Mouse (Mus musculus): Measurements from ENCODE around the gene Ubl7. TPM values are rescaled to one million over a fixed set of nuclear protein-coding genes. Genes with fewer than 3 reads are reported as not detected.

Ubl7 gene
- polyA plus RNA-seq, 1 experiment from 2014 or later: 124 TPM

GRCm38 (mm10) chr9:57974221-57974620 is 63.4 kb downstream of the Ubl7 start:
- ATAC-seq (ENCODE audit: insufficient read depth, low FRiP score, low TSS enrichment) (no peak), DNase-seq (ENCODE audit: low spot score) (no peak)
- H3K9ac ChIP-seq (ENCODE audit: low read length): no peak overlapping the region
- no peak overlapping the region for H3K4me2 ChIP-seq (ENCODE audit: low read depth)
- no peaks in the 10 kb centered on the region for H3K36me3 ChIP-seq (ENCODE audit: control insufficient read depth, insufficient read depth, low read length)
- H3K27ac ChIP-seq (ENCODE audit: low read depth, low read length): no peak overlapping the region
- WGBS: 68% methylated on average over 5 of the region's 5 CpGs
- no peaks in the 10 kb centered on the region for H3K4me1 ChIP-seq (ENCODE audit: control insufficient read depth, insufficient read depth, low read length)
- H3K9me3 ChIP-seq (ENCODE audit: control insufficient read depth, low read length): no peaks in the 10 kb centered on the region
- no peak overlapping the region for H3K4me3 ChIP-seq (ENCODE audit: low read depth, low read length)
- no peaks in the 10 kb centered on the region for H3K27me3 ChIP-seq (ENCODE audit: control insufficient read depth, insufficient read depth, low read length)

GRCm38 (mm10) chr9:57975200-57975821 is 64.5 kb downstream of the Ubl7 start:
- Histone ChIP-seq H3K9ac (ENCODE audit: low read length) (no peak overlapping the region), H3K4me1 (ENCODE audit: control insufficient read depth, insufficient read depth, low read length) (no peaks in the 10 kb centered on the region), H3K4me3 (ENCODE audit: low read depth, low read length) (no peak overlapping the region), H3K27ac (ENCODE audit: low read depth, low read length) (no peak overlapping the region), H3K27me3 (ENCODE audit: control insufficient read depth, insufficient read depth, low read length) (no peaks in the 10 kb centered on the region), H3K36me3 (ENCODE audit: control insufficient read depth, insufficient read depth, low read length) (no peaks in the 10 kb centered on the region), H3K4me2 (ENCODE audit: low read depth) (no peak overlapping the region), H3K9me3 (ENCODE audit: control insufficient read depth, low read length) (no peaks in the 10 kb centered on the region)
- DNase-seq (ENCODE audit: low spot score) (no peak), ATAC-seq (ENCODE audit: insufficient read depth, low FRiP score, low TSS enrichment) (no peak)
- 88% methylated on average over 5 of the region's 5 CpGs for WGBS

- ATAC-seq (ENCODE audit: insufficient read depth, low FRiP score, low TSS enrichment) (no peak), DNase-seq (ENCODE audit: low spot score) (no peak)
- Histone ChIP-seq H3K4me3 (ENCODE audit: low read depth, low read length) (no peak overlapping the region), H3K36me3 (ENCODE audit: control insufficient read depth, insufficient read depth, low read length) (no peaks in the 10 kb centered on the region), H3K4me1 (ENCODE audit: control insufficient read depth, insufficient read depth, low read length) (no peaks in the 10 kb centered on the region), H3K9ac (ENCODE audit: low read length) (no peak overlapping the region), H3K27ac (ENCODE audit: low read depth, low read length) (no peak overlapping the region), H3K27me3 (ENCODE audit: control insufficient read depth, insufficient read depth, low read length) (no peaks in the 10 kb centered on the region), H3K9me3 (ENCODE audit: control insufficient read depth, low read length) (no peaks in the 10 kb centered on the region), H3K4me2 (ENCODE audit: low read depth) (no peak overlapping the region)
- WGBS: 83% methylated on average over 6 of the region's 6 CpGs
Observed at GRCm38 (mm10) chr9:57978025-57978424, 67.2 kb downstream of the Ubl7 start.

DNA sequence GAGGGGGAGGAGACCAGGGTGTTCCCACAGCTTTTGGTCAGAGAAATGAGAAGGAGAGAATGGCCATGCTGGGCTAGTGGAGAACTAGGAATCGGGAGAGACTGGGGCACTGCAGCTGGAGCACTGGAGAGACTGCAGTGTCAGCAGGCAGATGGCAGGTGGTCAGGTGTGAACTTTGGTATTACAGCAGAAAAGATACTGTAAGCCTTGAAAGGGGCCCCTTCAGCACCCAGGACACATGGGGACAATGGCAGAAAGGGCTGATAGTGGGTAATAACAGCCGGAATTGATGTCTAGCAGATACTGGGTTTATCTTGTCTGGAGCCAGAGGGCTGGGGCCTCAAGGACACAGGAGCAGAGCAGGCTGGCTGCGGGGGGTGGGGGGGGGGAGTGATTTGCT is 68.1 kb downstream of the Ubl7 start:
- no peak overlapping the region for H3K4me3 ChIP-seq (ENCODE audit: low read depth, low read length)
- H3K27me3 ChIP-seq (ENCODE audit: control insufficient read depth, insufficient read depth, low read length): no peaks in the 10 kb centered on the region
- no peaks in the 10 kb centered on the region for H3K9me3 ChIP-seq (ENCODE audit: control insufficient read depth, low read length)
- H3K27ac ChIP-seq (ENCODE audit: low read depth, low read length): no peak overlapping the region
- H3K36me3 ChIP-seq (ENCODE audit: control insufficient read depth, insufficient read depth, low read length): no peaks in the 10 kb centered on the region
- no peaks in the 10 kb centered on the region for H3K4me1 ChIP-seq (ENCODE audit: control insufficient read depth, insufficient read depth, low read length)
- no peak overlapping the region for H3K9ac ChIP-seq (ENCODE audit: low read length)
- no peak overlapping the region for H3K4me2 ChIP-seq (ENCODE audit: low read depth)
- DNase-seq (ENCODE audit: low spot score): no peak
- no peak for ATAC-seq (ENCODE audit: insufficient read depth, low FRiP score, low TSS enrichment)
- 56% methylated on average over 3 of the region's 3 CpGs for WGBS

Other genes with a start within 250 kb of the Ubl7 start
- not detected in 2 replicates for gene Cyp1a2, start 227.3 kb upstream of the Ubl7 start, polyA plus RNA-seq (2014; fragmentation: Nextera tagmentation; extraction: Ambion mirVana)
- not detected in 2 replicates for gene Cyp1a1, start 223.1 kb upstream of the Ubl7 start, polyA plus RNA-seq (2014; fragmentation: Nextera tagmentation; extraction: Ambion mirVana)
- gene Edc3, start 202.4 kb upstream of the Ubl7 start, polyA plus RNA-seq (2014; fragmentation: Nextera tagmentation; extraction: Ambion mirVana): 30.2 and 31.1 TPM in 2 replicates
- 88.4 and 97.3 TPM in 2 replicates for gene Clk3, start 145.1 kb upstream of the Ubl7 start, polyA plus RNA-seq (2014; fragmentation: Nextera tagmentation; extraction: Ambion mirVana)
- gene Arid3b, start 74.2 kb upstream of the Ubl7 start, polyA plus RNA-seq (2014; fragmentation: Nextera tagmentation; extraction: Ambion mirVana): 25.7 and 25.8 TPM in 2 replicates
- 1.6 and 2.0 TPM in 2 replicates for gene Sema7a, start 29.1 kb downstream of the Ubl7 start, polyA plus RNA-seq (2014; fragmentation: Nextera tagmentation; extraction: Ambion mirVana)
- 0.16 TPM in 1 of 2 replicates, not detected in the other for gene Cyp11a1, start 95.4 kb downstream of the Ubl7 start, polyA plus RNA-seq (2014; fragmentation: Nextera tagmentation; extraction: Ambion mirVana)
- gene Stra6, start 152.8 kb downstream of the Ubl7 start, polyA plus RNA-seq (2014; fragmentation: Nextera tagmentation; extraction: Ambion mirVana): 53.7 and 55.2 TPM in 2 replicates
- 0.08 and 0.22 TPM in 2 replicates for gene Ccdc33, start 207.8 kb downstream of the Ubl7 start, polyA plus RNA-seq (2014; fragmentation: Nextera tagmentation; extraction: Ambion mirVana)

All from neural tube, embryonic 11.5 days (tissue).